Mouse (Mus musculus) brown adipose tissue, adult 24 weeks (tissue): ENCODE data around the gene Klf9. TPM values are rescaled to one million over a fixed set of nuclear protein-coding genes. Genes with fewer than 3 reads are reported as not detected.

Experiments used
- H3K27ac ChIP-seq: fragments of 200-500 bp; replicated peaks from 2 replicates; pipeline ENCODE4 v1.5.1; 2012; ENCODE audit warnings: low read depth, mild to moderate bottlenecking, low read length
- H3K4me1 ChIP-seq: fragments of 200-500 bp; 2 replicates; pipeline ENCODE4 v1.6.1; 2012; ENCODE audit warnings: low read length, mixed read lengths; ENCODE audit not compliant: control insufficient read depth, insufficient read depth, insufficient read length
- H3K4me3 ChIP-seq: fragments of 200-500 bp; 2 replicates; pipeline ENCODE4 v1.5.1; 2012; ENCODE audit warnings: low read depth, mild to moderate bottlenecking, low read length, moderate library complexity; ENCODE audit not compliant: insufficient read depth
- polyA plus RNA-seq: library from polyadenylated mRNA; stranded (reverse); fragments of >200 nt; gene quantifications from 2 replicates; pipeline ENCODE4 v1.2.4, GENCODE M21; 2012; ENCODE audit not compliant: missing spikeins, insufficient read depth, insufficient read length

Klf9 gene
- polyA plus RNA-seq, 1 experiment: 61.4 TPM

- Histone ChIP-seq H3K27ac (no peak overlapping the region), H3K4me1 (peaks cover 19% of the 10 kb centered on the region), H3K4me3 (no peak overlapping the region)
These were observed 25.7 kb downstream of the Klf9 start for GRCm38 (mm10) chr19:23166550-23167284.

GRCm38 (mm10) chr19:23168899-23169658, 28.1 kb downstream of the Klf9 start:
- no peak overlapping the region for H3K4me3 ChIP-seq
- H3K4me1 ChIP-seq: no peaks in the 10 kb centered on the region; the same call in 1 of the 2 replicates
- H3K27ac ChIP-seq: no peak overlapping the region

- Histone ChIP-seq H3K4me3 (no peak overlapping the region), H3K4me1 (no peaks in the 10 kb centered on the region; the same call in 1 of the 2 replicates), H3K27ac (no peak overlapping the region)
These were observed 28.6 kb downstream of the Klf9 start for GRCm38 (mm10) chr19:23169659-23170050.

GRCm38 (mm10) chr19:23170476-23170875, 29.4 kb downstream of the Klf9 start:
- H3K4me1 ChIP-seq: no peaks in the 10 kb centered on the region; the same call in 1 of the 2 replicates

GRCm38 (mm10) chr19:23171136-23171535, 30.1 kb downstream of the Klf9 start:
- Histone ChIP-seq H3K4me3 (no peak overlapping the region), H3K27ac (no peak overlapping the region)

More at GRCm38 (mm10) chr19:23170476-23170875, 29.4 kb downstream of the Klf9 start:
- H3K27ac ChIP-seq: no peak overlapping the region
- H3K4me3 ChIP-seq: no peak overlapping the region

GRCm38 (mm10) chr19:23175090-23175489, 34.1 kb downstream of the Klf9 start:
- no peak overlapping the region for H3K4me3 ChIP-seq
- H3K27ac ChIP-seq: no peak overlapping the region
- no peaks in the 10 kb centered on the region for H3K4me1 ChIP-seq

More at GRCm38 (mm10) chr19:23171136-23171535, 30.1 kb downstream of the Klf9 start:
- H3K4me1 ChIP-seq: no peaks in the 10 kb centered on the region; the same call in 1 of the 2 replicates

GRCm38 (mm10) chr19:23175511-23175910, 34.5 kb downstream of the Klf9 start:
- Histone ChIP-seq H3K4me3 (no peak overlapping the region), H3K27ac (no peak overlapping the region)

GRCm38 (mm10) chr19:23178533-23178932, 37.5 kb downstream of the Klf9 start:
- no peaks in the 10 kb centered on the region for H3K4me1 ChIP-seq
- H3K4me3 ChIP-seq: no peak overlapping the region
- H3K27ac ChIP-seq: no peak overlapping the region

More at GRCm38 (mm10) chr19:23175511-23175910, 34.5 kb downstream of the Klf9 start:
- no peaks in the 10 kb centered on the region for H3K4me1 ChIP-seq

- Histone ChIP-seq H3K4me1 (no peaks in the 10 kb centered on the region), H3K27ac (no peak overlapping the region), H3K4me3 (no peak overlapping the region)
These were observed 42.5 kb downstream of the Klf9 start for GRCm38 (mm10) chr19:23183493-23183892.

- H3K4me3 ChIP-seq: no peak overlapping the region
- H3K27ac ChIP-seq: no peak overlapping the region
- H3K4me1 ChIP-seq: no peaks in the 10 kb centered on the region
These were observed 43.0 kb downstream of the Klf9 start for GRCm38 (mm10) chr19:23184068-23184467.

GRCm38 (mm10) chr19:23187732-23188131, 46.7 kb downstream of the Klf9 start:
- H3K4me1 ChIP-seq: peaks cover 3% of the 10 kb centered on the region; the same call in 1 of the 2 replicates
- no peak overlapping the region for H3K27ac ChIP-seq
- H3K4me3 ChIP-seq: no peak overlapping the region

GRCm38 (mm10) chr19:23188986-23189385, 48.0 kb downstream of the Klf9 start:
- Histone ChIP-seq H3K4me1 (peaks cover 3% of the 10 kb centered on the region; the same call in 1 of the 2 replicates), H3K4me3 (no peak overlapping the region), H3K27ac (peak overlapping the region; percentile 31; the same call in 1 of the 2 replicates)

- Histone ChIP-seq H3K4me1 (peaks cover 3% of the 10 kb centered on the region; the same call in 1 of the 2 replicates), H3K27ac (peak overlapping the region; percentile 54; the same call in 1 of the 2 replicates), H3K4me3 (no peak overlapping the region)
These were observed 48.7 kb downstream of the Klf9 start for GRCm38 (mm10) chr19:23189744-23190143.

GRCm38 (mm10) chr19:23191486-23191885, 50.5 kb downstream of the Klf9 start:
- H3K4me3 ChIP-seq: no peak overlapping the region
- peaks cover 3% of the 10 kb centered on the region; the same call in 1 of the 2 replicates for H3K4me1 ChIP-seq
- no peak overlapping the region for H3K27ac ChIP-seq

GRCm38 (mm10) chr19:23193076-23193475, 52.0 kb downstream of the Klf9 start:
- Histone ChIP-seq H3K4me1 (peaks cover 3% of the 10 kb centered on the region; the same call in 1 of the 2 replicates), H3K4me3 (no peak overlapping the region), H3K27ac (no peak overlapping the region)
